Mouse (Mus musculus) testis, adult 2 months (tissue): ENCODE results near the gene Rsl24d1.

ENCODE experiments used
- CTCF ChIP-seq: fragments of 200-500 bp; IDR thresholded peaks from 2 replicates; pipeline ENCODE4 v1.5.1; 2012; ENCODE audit warnings: low read depth, mild to moderate bottlenecking, inconsistent platforms, low read length, moderate library complexity; ENCODE audit not compliant: control insufficient read depth, insufficient read depth, insufficient replicate concordance
- POLR2A ChIP-seq: fragments of 200-500 bp; IDR thresholded peaks from 2 replicates; pipeline ENCODE4 v1.6.1; 2012; ENCODE audit warnings: low read depth, mild to moderate bottlenecking, inconsistent platforms, low read length, moderate library complexity; ENCODE audit not compliant: control insufficient read depth

DNA sequence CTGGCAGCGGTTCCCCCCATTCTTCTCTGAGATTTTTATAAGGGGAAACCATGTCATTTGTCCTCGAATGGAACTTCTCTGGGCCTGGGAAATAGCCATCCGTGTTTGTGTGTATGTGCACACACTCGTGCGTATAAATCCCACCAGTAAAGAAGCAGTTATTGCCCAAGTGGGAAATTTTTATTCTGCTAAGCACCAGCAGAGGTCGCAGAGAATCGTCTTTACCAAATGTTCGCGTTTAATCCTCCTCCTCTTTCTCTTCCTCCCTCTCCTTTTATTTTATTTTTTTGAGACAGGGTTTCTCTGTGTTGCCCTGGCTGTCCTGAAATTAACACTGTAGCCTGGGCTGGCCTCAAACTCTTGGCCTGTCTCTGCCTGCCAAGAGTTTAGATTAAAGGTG lies 41.1 kb downstream of the Rsl24d1 start:
- TF ChIP-seq CTCF (no peak), POLR2A (no peak)
